Mouse (Mus musculus): ENCODE measurements at regions not wholly inside any gene's neighbourhood (a gene's known extent, or its start where the extent isn't known, plus 50 kb on each side); places are given as distances from the start of the nearest gene placed in this dataset.
"Not testable (repeated sequence)": the region's sequence is repeated elsewhere in the genome, so short reads cannot be mapped to it uniquely, and the experiment has no call there.

GRCm38 (mm10) chr16:29742497-29743230 is 163.5 kb downstream of the Opa1 start:
- no peak for DNase-seq (ENCODE audit: low read depth, low spot score)

- no peak for DNase-seq (ENCODE audit: low read depth, low spot score)
Measured at GRCm38 (mm10) chr16:29745486-29745885, 166.4 kb downstream of the Opa1 start.

GRCm38 (mm10) chr16:29746245-29746644 is 167.1 kb downstream of the Opa1 start:
- DNase-seq (ENCODE audit: low read depth, low spot score), result no peak

GRCm38 (mm10) chr16:29749167-29749566 is 170.0 kb downstream of the Opa1 start:
- DNase-seq (ENCODE audit: low read depth, low spot score), result no peak

GRCm38 (mm10) chr16:29754579-29755199 is 175.6 kb downstream of the Opa1 start:
- DNase-seq (ENCODE audit: low read depth, low spot score), result no peak

- DNase-seq (ENCODE audit: low read depth, low spot score), result no peak
Measured at GRCm38 (mm10) chr16:29758246-29758645, 179.1 kb downstream of the Opa1 start.

- DNase-seq (ENCODE audit: low read depth, low spot score), result no peak
Measured at GRCm38 (mm10) chr16:29759416-29759815, 180.3 kb downstream of the Opa1 start.

- no peak for DNase-seq (ENCODE audit: low read depth, low spot score)
Measured at GRCm38 (mm10) chr16:29760627-29761026, 181.5 kb downstream of the Opa1 start.

GRCm38 (mm10) chr16:29761779-29762277 is 182.7 kb downstream of the Opa1 start:
- no peak for DNase-seq (ENCODE audit: low read depth, low spot score)

GRCm38 (mm10) chr16:29764376-29764775 is 185.2 kb downstream of the Opa1 start:
- peak; percentile 22 for DNase-seq (ENCODE audit: low read depth, low spot score)

GRCm38 (mm10) chr16:29765801-29766200 is 186.7 kb downstream of the Opa1 start:
- DNase-seq (ENCODE audit: low read depth, low spot score), result not testable (repeated sequence)

GRCm38 (mm10) chr16:29771320-29771719 is 192.2 kb downstream of the Opa1 start:
- DNase-seq (ENCODE audit: low read depth, low spot score), result no peak

- DNase-seq (ENCODE audit: low read depth, low spot score), result no peak
Measured at GRCm38 (mm10) chr16:29771728-29772608, 192.8 kb downstream of the Opa1 start.

- no peak for DNase-seq (ENCODE audit: low read depth, low spot score)
Measured at GRCm38 (mm10) chr16:29772609-29772988, 193.5 kb downstream of the Opa1 start.

GRCm38 (mm10) chr16:29773056-29773455 is 193.9 kb downstream of the Opa1 start:
- DNase-seq (ENCODE audit: low read depth, low spot score), result no peak

- no peak for DNase-seq (ENCODE audit: low read depth, low spot score)
Measured at GRCm38 (mm10) chr16:29774949-29775348, 195.8 kb downstream of the Opa1 start.

- DNase-seq (ENCODE audit: low read depth, low spot score), result no peak
Measured at GRCm38 (mm10) chr16:29775879-29776278, 196.7 kb downstream of the Opa1 start.

GRCm38 (mm10) chr16:29782441-29782840 is 203.3 kb downstream of the Opa1 start:
- DNase-seq (ENCODE audit: low read depth, low spot score), result no peak

GRCm38 (mm10) chr16:29785114-29785513 is 206.0 kb downstream of the Opa1 start:
- no peak for DNase-seq (ENCODE audit: low read depth, low spot score)

- DNase-seq (ENCODE audit: low read depth, low spot score), result no peak
Measured at GRCm38 (mm10) chr16:29786540-29786939, 207.4 kb downstream of the Opa1 start.

GRCm38 (mm10) chr16:29787633-29788511 is 208.7 kb downstream of the Opa1 start:
- DNase-seq (ENCODE audit: low read depth, low spot score), result no peak

All from CD4-positive helper T cell, adult 2 months (primary cell).